Mouse (Mus musculus) cerebral cortex, adult 2 months (tissue): Measurements from ENCODE around the gene Spop.

Source experiments
- WGBS: fragments of 180-500 bp; shearing (Covaris S2); methylation state at CpG from one replicate; pipeline ENCODE4 v1.1.7; 2018; 5-methylcytosine and 5-hydroxymethylcytosine counted together

Spop gene

GRCm38 (mm10) chr11:95391201-95391600 lies 22.7 kb upstream of the Spop start:
- WGBS, result 56% methylated on average over 4 of the region's 4 CpGs

GRCm38 (mm10) chr11:95391743-95392142 lies 22.1 kb upstream of the Spop start:
- 37% methylated on average over 5 of the region's 5 CpGs for whole genome bisulfite sequencing

DNA sequence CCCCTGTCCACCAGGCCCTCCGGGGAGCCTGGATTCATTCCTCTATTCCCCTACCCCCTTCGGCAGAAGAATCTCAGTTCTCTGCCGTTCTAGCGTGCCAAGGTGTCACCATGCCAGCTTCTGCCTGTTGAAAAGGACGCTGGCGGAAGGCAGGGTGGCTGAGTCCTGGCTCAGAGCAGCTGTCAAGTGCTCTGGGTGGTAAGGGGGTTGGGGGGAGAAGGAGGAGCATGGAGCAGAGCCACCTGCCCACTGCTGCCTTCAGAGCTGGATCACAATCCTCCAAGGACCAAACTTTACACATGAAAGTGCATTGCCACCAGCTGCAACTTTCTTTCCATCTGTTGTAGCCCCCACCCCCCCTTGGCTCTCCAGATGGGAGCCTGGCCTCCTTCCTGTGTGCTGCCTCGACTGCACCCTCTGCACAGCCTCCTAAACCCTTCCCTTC lies 21.6 kb upstream of the Spop start:
- 19% methylated on average over 7 of the region's 7 CpGs for WGBS

GRCm38 (mm10) chr11:95392708-95393499 lies 21.0 kb upstream of the Spop start:
- 64% methylated on average over 11 of the region's 11 CpGs for WGBS

DNA sequence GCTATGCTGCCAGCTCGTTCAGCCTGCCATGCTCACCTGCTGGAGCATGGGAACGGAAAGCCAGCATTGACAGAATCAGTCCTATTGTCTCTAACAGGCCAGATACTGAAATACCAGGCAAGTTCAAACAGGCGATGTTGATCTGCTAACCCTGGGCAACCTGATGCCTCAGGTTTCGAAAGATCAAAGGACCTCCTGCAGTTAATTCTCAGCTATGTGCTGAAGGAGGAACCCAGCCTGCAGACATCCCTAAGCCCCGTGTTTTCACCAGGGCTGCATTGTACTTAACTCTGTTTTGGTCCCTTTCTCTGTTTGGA lies 20.4 kb upstream of the Spop start:
- WGBS, result 53% methylated on average over 5 of the region's 5 CpGs

DNA sequence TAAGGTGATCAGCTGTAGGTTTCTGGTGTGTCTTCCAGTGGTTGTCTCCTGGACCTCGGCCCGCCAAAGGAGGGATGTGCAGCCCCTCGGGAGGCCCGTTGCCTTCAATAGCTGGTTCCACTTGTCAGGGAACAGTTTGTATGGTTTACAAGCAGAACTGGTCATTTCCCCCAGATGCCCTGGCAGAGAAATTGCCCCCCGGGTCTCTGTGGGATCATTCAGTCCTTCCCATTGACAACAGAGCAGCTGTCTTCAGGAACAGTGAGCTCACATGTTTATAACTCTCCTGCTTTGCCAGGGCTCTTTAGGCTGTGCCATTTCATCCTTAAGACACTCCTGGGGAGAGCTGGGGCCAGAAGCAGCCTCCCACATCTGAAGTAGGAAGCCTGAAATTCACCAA lies 19.8 kb upstream of the Spop start:
- whole genome bisulfite sequencing, result 39% methylated on average over 5 of the region's 5 CpGs

DNA sequence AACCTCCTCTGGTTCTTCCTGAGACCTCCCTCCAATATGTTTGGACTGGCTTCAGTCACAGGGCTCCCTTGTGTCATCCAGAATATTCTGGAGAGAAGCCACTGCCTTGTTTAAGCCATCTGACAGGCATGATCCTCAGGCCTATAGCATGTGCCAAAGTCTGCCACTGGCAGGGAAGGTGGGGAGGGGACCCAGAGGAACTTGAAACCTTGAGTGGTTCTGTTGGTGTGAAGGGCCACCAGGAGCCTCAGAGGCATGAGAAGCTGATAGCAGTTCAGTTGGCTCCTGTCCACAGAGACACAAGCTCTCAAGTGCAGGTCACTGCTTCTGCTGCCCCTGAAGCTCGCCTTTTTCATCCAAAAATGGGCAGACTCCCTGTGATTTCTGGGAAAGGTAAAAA lies 17.3 kb upstream of the Spop start:
- WGBS, result 64% methylated on average over 1 of the region's 1 CpGs

DNA sequence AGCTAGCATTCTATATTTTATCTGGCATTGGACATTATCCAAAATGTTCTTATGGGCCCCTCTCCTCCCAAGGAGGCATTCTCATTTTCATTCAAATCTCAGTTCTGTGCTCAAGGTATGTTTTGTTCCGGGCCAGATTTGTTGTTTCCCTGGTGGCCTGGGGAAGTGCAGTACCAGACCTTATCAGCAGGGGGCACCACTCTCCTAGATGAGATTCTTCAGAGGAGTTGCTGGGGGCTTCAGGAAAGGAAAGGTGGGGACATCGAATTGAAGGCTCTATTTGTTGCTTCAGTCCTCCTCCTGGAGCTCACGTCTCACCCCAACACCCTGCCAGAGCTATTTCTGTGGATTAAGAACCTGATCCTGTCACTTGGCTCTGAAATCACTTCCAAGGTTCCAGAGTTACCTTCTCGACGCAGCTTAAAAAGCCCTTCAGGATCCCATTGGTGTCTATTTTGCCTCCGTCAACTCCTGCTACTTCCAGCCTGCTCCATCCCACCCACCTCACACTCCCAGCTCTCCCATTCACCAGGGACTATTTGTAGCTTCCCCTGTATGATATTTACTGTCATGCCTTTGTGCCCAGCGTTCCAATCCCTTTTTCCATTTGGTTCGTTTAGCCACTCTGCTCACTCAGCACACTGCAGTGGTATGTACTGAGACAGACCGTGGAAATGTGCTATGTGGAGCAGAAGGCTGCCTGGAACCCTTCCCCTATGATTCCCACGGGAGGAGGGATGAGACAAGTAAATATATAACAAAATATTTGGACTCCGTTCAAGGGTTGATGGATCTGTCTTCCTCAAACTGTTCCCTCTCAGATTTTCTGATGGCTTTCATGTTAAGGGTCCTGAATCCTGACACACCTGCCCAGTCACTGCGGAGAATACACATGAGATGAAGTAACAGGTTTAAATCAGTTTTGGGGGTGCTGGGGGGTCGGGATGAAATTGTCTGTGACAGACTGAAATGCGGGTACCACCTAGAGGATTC lies 15.7 kb upstream of the Spop start:
- 31% methylated on average over 14 of the region's 14 CpGs for WGBS

GRCm38 (mm10) chr11:95399520-95400020 lies 14.3 kb upstream of the Spop start:
- 49% methylated on average over 13 of the region's 13 CpGs for WGBS

- WGBS, result 92% methylated on average over 5 of the region's 5 CpGs
Observed at GRCm38 (mm10) chr11:95401568-95401967, 12.3 kb upstream of the Spop start.

- 37% methylated on average over 5 of the region's 5 CpGs for WGBS
Observed at GRCm38 (mm10) chr11:95402196-95402595, 11.7 kb upstream of the Spop start.

DNA sequence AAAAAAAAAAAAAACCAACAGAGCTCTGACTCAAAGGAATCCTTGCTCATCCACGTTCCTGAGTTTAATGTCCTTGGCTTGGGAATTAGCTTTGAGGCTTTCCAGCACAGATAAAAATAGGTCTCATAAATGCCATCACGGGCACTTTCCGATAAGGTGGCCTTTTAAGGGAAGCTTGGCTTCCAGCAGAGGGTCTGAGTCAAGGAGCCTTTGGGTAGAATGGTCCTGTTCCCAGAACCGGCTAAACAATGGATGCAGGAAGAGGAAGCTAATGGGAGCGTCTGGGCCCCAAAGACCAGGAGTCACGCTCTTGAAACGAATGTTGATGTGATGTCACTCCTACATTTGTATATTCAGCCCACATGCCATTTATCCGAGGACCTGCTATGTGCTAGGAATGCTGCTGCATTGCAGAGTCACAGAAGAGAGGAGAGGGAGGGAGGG lies 11.2 kb upstream of the Spop start:
- WGBS, result 39% methylated on average over 8 of the region's 8 CpGs

- WGBS, result 83% methylated on average over 16 of the region's 16 CpGs
Observed at GRCm38 (mm10) chr11:95403382-95404340, 10.2 kb upstream of the Spop start.

GRCm38 (mm10) chr11:95405771-95406170 lies 8.1 kb upstream of the Spop start:
- WGBS, result 72% methylated on average over 4 of the region's 4 CpGs

DNA sequence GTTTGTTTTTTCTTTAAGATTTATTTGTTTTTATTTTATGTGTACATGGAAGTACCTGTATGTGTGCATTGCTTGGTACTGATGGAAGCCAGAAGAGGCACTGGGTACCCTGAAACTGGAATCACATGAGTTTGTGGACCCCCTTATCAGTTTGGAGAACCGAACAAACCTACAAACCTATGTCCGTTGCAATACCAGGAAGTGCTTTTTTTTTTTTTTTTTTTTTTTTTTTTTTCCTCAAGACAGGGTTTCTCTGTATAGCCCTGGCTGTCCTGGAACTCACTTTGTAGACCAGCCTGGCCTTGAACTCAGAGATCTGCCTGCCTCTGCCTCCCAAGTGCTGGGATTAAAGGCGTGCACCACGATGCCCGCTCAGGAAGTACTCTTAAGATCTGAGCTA lies 7.5 kb upstream of the Spop start:
- 96% methylated on average over 5 of the region's 5 CpGs for WGBS

DNA sequence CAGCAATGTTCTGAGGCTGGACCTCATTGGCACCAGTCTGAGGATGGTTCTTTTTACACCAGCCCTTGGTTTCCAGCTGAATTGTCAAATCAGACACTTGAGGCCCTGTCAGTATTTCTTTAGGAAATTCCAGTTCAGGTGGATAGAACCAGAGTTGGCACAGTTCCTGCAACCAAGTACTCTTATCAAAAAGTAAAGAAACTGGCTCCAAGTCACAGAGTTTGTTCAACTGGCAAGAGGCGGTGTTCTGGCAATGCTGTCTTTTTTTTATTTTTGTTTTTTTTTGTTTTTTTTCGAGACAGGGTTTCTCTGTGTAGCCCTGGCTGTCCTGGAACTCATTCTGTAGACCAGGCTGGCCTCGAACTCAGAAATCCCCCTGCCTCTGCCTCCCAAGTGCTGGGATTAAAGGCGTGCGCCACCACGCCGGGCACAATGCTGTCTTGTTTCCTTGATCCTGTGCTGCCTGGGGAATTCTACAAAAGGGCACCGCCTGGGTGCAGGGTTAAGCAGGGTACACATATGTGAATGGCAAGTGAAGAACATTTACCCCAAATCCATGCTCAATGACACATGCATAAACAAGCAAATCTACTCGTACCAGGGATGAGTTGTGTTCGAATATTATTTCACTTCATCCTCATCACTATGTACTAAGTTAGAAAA lies 4.3 kb upstream of the Spop start:
- 91% methylated on average over 10 of the region's 10 CpGs for WGBS

DNA sequence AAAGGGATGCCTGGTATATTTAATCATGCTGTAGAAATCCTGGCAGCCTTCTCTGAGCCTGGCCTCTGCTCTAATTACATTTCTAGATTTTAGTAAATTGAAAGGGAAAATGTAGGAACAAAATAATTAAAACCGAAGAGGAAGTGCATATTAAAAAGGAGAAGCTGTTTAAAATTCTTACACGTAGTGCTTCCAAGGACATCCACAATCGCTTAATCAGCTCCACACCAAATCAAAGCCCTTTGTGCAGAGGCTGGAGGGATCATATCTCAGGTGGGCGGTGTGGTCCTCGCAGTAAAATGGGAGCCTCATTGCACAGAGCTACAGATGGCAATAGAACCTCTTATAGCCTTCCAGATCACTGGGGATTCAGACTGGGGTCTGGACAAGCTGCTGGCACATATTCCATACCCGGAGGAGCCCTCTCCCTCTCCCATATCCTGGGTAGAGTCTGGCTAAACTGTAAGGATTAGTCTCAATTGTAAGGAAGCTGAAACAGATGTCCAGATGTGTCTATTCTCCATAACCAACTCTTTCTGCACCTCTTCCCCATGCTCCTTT lies 2.3 kb upstream of the Spop start:
- 29% methylated on average over 6 of the region's 6 CpGs for whole genome bisulfite sequencing

DNA sequence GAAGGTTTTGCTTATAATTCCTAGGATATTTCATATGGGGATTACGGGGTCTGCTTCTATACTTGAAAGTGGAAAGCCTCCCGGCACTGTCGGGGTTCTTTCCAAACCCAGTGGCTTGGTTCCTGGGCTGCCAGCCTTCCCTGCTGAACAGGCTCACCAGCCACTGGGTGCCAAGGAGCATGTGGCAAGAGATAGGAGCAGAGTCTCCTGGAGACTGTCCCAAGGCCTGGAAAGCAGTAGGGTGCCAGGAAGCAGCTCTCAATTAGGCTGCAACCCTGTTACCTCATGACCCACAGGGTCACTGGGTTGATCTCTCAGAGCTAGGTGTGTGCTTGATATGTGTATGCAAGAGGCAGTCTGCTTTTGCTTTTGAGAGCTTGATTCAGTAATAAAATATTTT lies 1.3 kb upstream of the Spop start:
- WGBS, result 65% methylated on average over 3 of the region's 3 CpGs

- under 1% methylated on average over 28 of the region's 28 CpGs for WGBS
Observed at GRCm38 (mm10) chr11:95414536-95415161, 769 bp downstream of the Spop start.

DNA sequence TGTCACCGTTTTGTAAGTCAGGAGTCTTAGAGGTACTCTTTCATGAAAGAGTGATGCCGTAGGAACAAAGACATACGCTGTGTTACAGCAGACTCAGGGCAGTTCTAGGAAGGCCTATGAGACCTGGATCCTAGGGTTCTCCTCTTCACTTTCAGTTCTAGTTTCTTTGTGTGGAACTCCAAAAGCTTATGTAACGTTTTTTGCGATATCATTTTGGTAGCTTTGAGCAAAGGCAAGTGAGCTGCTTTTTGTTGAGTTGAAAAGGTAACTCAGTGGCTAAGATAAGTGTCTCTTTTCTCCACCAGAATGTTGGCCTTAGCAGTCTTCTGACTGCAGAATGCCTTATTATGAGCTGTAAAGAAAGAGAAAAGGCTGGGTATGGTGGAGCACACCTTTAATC lies 3.5 kb downstream of the Spop start:
- WGBS, result 62% methylated on average over 5 of the region's 5 CpGs
